Mouse (Mus musculus) adrenal gland, adult (tissue): ENCODE results near the gene Lmbr1l.
A peak's percentile ranks its signal among the peaks of the same experiment; 100 is the strongest.

Experiments
- DNase-seq, 2 experiments: peaks; one replicate each; pipeline ENCODE4 v3.0.0; 2022 to 2023; ENCODE audit warnings: low spot score in 1 of 2; ENCODE audit not compliant: inconsistent age in 2 of 2

Gene Lmbr1l

GRCm38 (mm10) chr15:98897495-98897894 lies 20.5 kb downstream of the Lmbr1l start:
- peak in 1 of 2 experiments; percentile 51 for DNase-seq

DNA sequence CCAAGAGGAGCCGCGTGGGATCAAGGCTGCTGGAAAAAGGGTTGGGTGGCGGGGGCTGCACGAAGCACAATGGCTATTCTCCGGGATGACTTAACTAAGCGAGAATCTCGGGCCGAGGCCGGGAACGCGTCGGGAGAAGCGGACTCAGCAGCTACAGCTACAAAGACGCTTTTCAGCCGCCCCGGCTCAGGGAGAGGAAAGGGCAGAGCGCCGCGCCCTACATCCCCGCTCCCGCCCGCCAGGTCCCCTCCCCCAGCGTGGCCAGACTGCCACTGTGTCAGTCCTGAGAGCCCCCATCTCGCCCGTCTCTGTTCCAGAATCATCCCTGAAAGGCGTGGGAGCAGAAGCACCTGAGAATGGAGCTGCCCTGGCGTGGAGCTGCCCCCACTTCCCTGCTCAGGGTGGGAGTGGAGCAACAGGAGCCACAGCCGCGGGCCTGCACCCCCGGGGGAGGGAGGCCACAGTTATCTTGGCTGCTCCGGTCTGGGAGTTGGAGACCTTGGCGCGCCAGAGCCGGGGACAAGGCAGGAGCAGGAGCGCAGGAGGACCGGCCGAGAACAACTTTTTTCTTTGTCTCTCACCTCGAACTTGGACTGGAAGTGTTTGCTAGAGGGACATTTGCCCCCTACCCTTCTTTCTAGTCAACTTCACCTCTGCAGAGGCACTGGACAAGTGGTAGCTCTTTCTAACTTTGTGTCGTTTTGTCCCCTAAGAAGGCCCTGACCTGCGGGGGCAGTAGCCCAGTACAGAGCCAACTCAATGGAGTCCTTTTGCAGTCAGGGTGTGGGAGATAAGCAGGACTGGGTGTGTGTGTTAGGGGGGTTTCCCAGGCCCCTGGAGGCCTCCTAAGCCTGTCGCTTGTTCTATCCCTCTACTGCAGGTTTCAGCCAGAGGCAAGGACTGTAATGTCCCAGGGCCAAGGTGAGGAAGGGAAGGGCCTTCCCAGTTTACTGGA lies 22.1 kb downstream of the Lmbr1l start:
- peak; percentile 68 to 91 for DNase-seq

DNA sequence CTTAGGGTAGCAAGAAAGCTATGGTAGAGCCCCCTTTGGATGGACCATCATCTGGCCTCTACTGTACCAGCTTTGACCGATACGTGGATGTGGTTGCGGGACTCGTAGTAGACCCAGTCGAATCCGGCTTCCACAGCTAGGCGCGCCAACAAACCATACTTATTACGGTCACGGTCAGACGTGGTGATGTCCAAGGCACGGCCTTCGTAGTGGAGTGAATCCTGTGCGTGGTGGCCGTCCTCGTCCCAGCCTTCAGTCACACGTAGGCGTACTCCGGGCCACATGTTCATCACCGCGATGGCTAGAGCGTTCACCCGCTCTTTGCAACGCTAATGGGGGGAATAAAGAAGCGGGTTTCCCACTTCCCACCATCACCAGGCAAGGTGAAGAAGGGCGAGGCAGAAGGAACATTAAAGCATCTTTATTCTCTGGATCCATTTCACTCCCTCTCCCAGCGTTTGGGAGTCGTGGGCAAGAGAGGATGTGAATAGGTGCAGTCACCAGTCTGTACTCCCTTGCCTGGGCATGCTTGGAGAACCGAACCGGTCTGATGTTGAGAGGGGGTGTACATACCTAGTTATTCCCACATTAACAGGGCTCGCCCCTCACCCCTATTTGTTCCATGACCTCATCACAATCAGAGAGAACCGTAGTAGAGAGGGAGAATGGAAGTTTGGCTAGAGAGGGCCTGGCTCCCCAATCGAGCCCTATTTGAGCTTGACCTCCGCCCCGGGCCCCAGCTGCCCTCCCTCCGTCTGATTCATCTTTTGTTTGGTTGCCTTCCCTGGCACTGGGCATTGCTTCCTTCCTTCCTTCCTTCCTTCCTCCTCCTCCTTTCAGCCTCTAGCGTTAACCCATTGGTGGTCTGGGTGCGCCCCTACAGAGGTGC lies 23.0 kb downstream of the Lmbr1l start:
- DNase-seq = no peak

- DNase-seq = peak; percentile 60 to 84
Observed at GRCm38 (mm10) chr15:98893940-98894745, 23.9 kb downstream of the Lmbr1l start, which contains the start of gene Rhebl1. TSS of gene Rhebl1 (minus strand) at chr15:98894540.

DNA sequence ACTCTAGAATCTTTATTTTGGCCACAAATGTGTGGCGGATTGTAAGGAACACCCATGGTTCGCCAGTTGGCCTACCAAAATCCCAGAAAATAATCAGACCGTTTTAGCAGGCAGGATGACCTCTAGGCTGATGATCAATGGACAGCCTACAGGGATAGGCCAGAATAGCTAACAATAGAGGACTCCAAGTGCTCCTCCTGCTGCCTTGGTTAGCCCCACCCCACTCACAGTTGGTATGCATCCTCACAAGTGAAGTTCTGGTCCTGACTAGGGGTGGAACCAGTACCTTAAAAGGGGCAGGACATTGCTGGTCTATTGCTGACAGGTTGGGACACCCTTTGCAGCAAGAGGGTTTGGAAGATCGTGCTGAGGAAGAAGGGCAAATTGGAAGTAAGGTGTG lies 25.0 kb downstream of the Lmbr1l start:
- no peak for DNase-seq

- peak; percentile 73 to 91 for DNase-seq
Observed at GRCm38 (mm10) chr15:98891907-98892606, 26.0 kb downstream of the Lmbr1l start.

DNA sequence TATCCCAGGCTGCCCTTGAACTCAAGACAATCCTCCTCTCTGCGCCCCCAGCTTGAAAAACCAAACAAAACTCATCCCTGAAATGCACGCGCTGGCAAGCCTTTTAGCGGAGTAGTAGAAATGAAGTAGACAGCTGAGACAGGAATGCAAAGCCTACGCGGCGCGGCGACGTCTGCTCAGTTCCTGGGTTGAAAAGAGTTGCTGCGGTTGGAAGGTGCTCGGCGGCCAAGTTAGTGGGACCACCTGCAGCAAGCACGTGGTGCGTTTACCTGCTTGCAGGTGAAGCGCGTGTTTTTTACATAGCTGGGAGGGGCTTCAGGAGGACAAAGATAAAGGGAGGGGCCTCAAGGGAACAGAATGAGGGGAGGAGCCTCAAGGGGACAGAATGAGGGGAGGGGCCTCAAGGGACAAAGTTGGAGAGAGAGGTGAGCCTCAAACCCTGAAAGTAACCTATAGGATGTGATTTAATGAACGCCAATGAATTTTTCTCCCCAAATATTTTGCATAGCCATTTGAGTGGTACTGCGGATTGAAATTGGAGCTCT lies 26.8 kb downstream of the Lmbr1l start:
- no peak for DNase-seq

GRCm38 (mm10) chr15:98887526-98887925 lies 30.5 kb downstream of the Lmbr1l start:
- DNase-seq = no peak

DNA sequence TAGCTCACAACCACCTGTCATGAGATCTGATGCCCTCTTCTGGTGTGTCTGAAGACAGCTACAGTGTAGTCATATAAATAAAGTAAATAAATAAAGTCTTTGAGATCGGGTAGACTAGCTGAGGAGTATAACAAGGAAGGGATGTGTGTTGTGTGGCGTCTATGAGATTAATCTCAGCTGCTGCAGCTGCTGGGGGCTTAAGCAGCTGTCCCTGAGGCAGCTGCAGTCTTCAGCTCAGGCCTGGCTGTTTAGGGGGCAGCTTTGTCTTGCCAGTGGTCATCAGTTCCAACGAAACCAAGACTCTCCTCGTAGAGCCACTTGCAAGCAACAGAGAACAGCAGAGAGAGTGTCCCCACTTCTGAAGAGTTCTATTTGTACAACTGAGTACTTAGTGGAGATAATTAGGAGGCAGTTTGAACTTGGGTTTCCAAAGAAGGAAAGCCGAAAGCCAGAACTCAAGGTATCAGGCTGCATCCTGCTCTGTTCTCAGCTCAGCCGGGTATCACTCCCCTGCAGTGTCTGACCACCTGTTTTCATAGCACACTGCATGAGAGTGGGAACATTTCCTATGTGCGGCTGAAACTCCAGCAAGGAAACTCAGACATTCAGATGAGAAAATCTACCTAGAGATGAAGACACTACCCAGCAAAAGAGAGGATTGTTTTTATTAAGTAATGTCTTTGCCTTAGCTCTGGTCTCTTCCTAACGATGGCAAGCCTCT lies 31.2 kb downstream of the Lmbr1l start:
- no peak for DNase-seq

- DNase-seq = no peak
Observed at GRCm38 (mm10) chr15:98884106-98884505, 33.9 kb downstream of the Lmbr1l start.

- peak in 1 of 2 experiments; percentile 74 for DNase-seq
Observed at GRCm38 (mm10) chr15:98883661-98884060, 34.4 kb downstream of the Lmbr1l start.

- DNase-seq = no peak
Observed at GRCm38 (mm10) chr15:98881656-98882008, 36.4 kb downstream of the Lmbr1l start.

DNA sequence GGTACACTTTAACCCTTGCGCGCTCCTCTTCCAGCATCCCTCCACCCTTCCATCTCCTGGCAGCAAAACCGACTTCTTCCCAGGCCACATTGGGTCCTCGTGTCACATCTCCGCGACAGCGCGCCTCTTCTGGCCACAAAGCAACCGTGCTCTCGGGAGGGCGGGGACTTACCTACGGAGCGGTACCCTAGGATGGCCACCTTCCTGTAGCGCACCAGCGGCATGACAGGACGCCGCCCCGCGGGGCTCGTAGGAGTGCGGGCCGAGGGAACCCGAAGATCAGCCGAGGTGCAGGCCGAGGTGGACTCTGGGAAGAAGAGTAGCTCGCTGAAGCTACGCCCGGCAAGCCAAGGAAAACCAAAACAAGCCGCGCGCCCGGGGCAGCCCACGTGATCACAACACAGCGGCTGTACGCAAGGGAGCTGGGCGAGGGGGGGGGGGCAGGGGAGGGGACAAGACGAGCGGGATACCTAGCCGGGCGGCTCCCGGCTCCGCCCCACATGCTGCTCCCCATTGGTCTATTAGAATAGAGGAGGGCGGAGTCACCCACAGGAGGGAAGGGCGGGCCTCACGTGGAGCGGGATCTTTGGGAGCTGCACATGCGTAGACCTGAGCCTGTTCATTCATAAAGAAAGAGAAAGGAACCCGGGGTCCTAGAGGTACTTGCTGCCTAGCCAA lies 36.9 kb downstream of the Lmbr1l start:
- DNase-seq = peak; percentile 95 to 96

GRCm38 (mm10) chr15:98877331-98877730 lies 40.7 kb downstream of the Lmbr1l start:
- DNase-seq = peak; percentile 60 to 94

GRCm38 (mm10) chr15:98871916-98872888 lies 45.8 kb downstream of the Lmbr1l start:
- peak; percentile 93 to 99 for DNase-seq

DNA sequence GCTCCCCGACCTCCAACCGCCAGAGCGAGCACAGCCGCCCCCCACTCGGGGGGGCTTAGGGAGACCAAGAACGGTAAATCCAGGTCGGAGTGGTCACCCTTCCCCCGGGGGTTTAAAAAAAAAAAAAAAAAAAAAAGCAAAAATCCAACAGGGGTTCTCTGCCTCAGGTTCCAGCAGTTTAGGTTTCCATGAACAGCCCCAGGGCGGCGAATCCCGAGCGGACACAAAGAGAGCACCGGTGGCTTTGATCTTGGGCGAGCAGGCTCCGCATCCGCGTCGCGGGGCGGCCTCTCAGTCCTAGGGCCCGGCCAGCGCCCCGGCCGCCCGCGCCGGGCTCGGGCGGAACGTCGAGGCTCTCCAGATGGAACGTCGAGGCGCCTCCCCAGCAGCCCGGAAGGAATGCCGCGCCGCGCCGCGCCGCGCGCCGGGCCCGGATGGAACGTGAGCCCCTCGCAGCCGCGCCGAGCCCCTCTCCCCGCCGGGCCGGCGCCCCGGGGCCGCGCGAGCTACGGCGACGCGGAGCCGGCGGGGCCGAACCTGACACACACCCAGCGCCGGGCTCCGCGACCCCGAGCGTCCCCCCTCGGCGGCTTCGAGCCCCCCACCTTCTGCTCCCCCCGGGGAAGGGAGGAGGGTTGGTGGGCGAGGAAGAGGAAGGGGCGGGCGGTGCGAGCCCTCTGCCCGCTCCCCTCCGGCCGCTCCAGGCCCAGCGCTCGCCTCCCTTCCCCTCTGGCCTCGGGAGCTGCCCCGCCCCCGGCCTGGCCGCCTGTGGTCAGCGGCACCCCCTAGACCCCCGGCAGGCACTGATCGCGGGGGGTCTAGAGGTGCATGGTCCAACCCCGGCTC lies 46.7 kb downstream of the Lmbr1l start, which contains the start of gene Kmt2d:
TSS of gene Kmt2d (minus strand) at position 135 of the 846 bp plus-strand sequence.
- no peak for DNase-seq
